Mouse (Mus musculus) urinary bladder, postnatal 4 days (tissue): ENCODE data around the gene Camkk1.

Experiments
- DNase-seq, 2 experiments: peaks; one replicate each; pipeline ENCODE4 v3.0.0; 2021 to 2022; ENCODE audit warnings: low spot score in 2 of 2

Camkk1 gene

DNA sequence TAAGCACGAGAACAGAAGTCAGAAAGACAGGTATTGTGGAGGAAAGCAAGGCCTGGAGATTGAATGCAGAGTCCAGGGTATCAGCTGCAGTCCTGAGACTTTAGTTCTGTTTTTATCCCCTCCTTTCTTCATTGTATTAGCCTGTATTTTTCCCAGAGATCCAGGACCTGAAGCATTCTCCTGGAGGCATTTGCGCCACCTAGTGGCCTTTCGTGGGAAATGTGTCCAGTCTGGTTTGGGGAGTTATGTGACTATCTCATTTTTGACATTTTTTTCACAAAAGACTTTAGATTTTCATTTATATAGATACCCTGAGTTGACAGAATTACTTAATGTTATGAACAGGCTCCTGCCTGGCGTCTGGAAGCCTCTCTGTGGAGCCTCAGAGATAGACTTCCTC is 30.5 kb downstream of the Camkk1 start:
- DNase-seq, result peak; percentile 53 to 79

DNA sequence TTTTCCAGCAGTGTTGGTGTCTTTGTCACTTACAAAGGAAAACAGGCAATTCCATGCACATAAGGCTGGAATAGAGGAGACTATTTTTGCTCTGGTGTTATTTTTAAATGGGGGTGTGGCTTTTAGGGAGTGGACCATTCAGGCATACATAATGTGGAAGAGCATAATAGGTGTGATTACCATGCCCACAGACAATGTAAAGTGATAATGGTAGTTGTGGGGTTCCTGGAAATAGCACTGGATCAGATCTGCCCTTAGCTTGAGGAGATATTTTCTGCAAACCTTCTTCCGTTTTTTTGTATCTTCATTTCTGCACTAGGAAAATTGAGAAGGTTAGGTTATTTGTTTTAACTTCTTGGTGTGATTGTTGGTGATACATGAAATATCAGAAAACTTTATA is 34.0 kb downstream of the Camkk1 start:
- no peak for DNase-seq

DNA sequence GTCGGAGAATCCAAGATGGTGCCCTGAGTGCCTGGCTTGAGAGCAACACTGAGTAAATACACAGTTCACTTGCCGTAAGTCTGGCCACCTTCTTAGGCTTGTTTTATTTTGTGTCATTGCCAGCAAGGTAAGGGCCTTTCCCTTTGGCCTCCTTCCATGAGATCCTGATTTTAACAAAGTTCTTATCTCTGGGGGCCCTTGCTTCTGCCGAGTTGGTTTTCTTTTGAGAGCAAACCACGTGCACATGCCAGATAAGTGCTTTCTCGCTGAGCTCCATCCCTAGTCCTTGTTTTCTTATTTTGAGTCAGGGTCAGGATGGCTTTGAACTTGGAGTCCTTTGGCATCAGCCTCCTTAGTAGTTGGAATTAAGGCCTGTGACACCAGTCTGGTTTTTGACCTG is 38.9 kb downstream of the Camkk1 start:
- DNase-seq, result no peak

DNA sequence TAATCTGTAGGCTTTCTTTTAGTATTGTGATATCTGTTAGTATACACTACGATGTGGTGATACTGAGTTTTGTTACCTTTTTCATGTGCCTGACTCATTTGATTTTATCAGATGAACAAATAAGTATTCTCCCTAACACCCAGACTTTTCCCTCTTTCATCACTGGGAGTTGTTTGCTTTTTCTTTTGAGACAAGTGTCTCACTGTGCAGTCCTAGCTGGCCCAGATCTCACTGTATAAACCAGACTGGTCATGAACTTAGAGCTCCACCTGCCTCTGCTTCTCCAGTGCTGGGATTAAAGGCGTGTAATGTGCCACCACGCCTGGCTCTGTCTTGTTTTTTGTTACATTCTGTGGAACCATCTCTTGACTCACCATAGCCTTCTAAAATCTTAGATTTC is 40.8 kb downstream of the Camkk1 start:
- DNase-seq, result no peak

DNA sequence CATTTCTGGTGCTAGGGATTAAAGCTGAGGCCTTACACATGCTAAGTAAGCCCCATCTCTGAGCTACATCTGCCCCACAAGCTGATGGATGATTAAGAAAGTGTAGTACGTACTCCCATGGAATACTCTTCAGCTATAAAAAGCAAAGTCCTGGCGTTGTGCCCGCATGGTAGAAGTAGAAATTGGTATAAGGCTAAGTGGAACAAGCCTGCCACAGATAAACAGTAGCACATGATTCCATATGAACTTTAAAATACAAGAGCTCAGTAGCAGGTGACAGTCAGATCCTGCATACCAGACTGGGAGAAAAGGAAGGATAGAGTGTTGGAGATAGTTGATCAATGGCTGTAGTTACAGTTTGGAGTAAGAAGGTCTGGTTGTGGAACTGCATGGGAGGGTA is 42.6 kb downstream of the Camkk1 start:
- DNase-seq, result no peak

DNA sequence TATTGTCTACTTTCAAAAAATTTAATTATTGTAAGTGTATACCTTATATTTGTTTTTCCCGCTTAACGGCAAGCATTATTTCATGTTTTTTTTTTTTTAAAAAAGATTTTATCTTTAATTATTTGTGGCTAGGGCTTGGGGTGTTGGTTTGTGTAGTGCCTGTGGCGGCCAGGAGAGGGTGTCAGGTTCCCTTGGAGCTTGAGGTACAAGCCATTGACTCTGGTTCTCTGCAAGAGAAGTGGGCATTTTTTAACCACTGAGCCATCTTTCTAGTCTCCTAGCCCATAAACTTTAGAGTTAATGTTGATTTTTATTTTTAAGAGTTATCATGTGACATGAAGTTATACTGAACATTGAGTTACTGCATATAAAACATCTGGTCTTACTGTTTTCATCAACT is 53.0 kb downstream of the Camkk1 start:
- DNase-seq, result no peak

DNA sequence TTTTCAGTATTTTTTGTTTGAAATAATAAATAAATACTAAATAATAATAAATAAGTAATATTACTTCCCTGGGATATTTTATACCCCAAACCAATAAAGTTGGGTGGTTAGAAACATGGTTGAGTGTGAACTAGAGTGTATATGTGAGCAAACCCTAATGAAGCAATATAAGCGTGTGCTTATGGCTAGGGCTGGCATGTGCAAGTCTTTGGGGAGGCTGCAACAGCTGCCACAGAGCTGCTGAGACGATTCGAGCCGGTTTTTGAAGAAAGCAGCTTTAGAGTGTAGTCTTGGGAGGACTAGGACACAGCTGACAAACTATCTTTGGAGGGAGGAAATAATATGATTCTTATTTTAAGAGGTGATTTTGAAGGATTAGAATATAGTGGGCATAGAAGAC is 57.5 kb downstream of the Camkk1 start:
- DNase-seq, result no peak

DNA sequence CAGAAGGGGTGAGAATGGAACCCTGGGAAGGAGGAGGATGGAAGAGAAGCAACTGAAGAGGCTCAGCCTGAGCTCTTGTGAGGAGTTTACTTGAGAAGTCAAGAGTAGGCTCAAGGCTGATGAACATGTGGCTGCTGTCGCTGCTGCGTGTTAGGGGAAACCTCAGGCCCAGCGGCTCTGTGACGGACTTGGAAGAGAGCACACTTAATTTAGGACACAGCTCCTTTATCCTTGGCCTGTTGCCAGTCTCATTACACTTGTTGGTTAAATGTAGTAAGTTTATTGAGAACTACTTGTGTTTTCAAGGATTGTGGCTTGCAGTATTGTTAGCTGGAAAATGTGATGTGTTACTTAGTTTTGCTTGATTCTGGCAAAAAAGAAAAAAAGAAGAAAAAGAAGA is 57.9 kb downstream of the Camkk1 start:
- DNase-seq, result no peak

DNA sequence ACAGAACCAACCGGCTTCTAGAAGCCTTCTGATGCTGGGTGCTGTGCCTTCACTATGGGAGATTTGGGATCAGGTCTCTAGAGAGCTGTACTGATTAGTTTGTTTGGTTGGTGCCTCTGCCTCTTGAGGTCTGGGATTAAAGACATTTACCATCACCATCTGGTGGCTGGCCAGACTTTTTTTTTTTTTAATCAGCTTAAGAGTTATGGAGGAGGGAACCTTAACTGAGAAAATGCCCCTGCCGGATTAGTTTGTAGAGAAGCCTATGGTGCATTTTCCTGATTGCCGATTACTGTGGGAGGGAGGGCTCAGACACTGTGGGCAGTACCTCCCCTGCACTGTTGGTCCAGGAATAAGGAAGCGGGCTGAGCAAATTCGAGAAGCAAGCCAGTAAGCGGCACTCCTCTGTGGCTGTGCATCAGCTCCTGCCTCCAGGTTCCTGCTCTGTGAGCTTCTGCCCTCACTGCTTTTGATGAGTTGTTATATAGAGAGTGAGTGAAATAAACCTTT is 58.5 kb downstream of the Camkk1 start:
- DNase-seq, result no peak

DNA sequence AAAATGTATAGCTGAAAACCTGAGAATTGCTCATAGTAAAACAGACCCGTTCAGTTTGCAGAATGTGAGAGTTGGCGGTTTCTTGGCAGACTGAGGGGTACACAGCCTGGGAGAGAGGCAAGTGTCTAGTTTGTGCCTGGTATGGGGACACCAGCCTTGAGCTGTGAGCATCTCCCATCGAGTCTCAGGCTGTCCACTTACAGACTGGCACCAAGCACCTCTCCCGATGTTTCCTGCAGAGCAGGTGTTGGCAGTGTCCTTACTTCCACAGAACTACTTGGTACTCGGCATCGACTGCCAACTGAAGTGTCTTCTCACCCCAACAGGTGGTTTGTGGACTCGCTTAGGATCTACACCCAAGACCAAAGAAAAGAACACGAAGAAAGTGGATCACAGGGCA is 59.8 kb downstream of the Camkk1 start:
- DNase-seq, result no peak

DNA sequence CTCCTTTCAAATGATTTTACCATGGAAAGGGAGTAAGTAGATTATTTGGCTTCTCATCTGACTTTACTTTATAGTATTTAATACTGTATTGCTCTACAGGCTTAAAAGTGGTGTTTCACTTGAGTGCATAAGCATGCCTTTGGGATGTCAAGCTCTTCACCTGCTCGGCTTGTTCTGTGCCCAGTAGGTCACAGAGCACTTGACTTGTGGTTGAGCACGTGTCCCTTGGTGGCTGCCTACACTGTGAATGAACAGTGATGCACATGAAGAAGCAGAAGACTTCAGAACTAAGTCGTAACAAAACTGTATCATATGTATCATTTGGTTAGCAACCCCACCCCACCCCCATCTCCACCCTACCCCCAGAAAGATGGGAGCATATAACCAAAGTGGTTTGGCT is 61.5 kb downstream of the Camkk1 start:
- no peak for DNase-seq

DNA sequence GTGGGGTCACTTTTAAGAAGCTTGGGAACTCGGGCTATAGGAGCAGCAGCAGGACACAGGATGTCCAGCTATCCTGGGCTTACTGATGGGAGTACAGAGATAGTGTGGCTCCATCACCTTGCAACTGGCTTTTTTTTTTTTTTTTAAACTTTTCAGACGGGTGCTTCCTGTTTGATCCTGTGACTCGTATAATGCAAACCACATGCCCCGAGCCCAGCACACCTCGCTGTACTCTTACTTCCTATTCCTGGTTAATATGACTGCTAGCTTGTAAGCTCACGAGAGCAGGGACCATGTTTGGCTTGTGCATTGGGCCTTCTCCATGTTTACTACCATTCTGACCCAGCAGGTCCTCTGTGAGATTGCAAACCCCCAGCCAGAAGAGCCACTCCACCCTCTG is 65.5 kb downstream of the Camkk1 start:
- DNase-seq, result no peak

DNA sequence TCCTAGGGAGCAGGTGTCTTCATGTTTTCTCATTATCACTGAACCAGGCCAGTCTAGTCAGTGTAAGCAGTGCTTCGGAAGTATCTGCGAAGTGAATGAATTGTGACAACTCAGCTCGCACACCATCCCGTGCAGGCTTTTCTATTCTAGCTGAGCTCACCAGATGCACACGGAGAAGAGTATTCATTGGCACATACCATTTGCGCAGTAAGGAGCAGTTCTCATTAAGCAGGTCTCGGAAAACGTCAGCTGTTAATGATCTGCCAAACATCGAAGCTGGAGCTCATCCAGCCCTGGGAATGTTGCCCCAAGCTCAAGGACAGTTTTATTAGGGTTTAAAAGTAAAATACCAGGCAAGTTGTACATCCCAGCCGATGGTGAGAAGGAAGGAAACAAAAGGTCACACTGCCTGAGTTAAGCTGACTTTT is 66.0 kb downstream of the Camkk1 start:
- DNase-seq, result peak in 1 of 2 experiments; percentile 57

DNA sequence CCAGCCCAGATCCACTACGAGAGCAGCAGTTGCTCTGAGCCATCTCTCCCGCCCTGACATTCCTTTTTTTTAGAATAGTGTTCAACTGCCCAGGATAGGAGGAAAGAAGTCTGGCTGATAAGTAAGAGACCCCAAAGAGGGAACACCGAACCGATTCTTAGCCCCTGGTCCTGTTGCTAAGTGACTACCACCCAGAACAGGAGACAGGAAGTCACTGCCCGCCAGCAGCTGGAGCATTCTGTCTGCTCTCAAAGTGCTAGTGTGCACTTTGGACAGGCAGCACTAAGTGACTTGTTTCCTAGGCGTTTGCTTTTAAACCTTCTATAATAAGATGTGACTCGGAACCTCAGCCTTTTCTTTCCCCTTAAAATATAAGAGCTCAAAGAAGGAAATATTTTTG is 66.6 kb downstream of the Camkk1 start:
- DNase-seq, result no peak

DNA sequence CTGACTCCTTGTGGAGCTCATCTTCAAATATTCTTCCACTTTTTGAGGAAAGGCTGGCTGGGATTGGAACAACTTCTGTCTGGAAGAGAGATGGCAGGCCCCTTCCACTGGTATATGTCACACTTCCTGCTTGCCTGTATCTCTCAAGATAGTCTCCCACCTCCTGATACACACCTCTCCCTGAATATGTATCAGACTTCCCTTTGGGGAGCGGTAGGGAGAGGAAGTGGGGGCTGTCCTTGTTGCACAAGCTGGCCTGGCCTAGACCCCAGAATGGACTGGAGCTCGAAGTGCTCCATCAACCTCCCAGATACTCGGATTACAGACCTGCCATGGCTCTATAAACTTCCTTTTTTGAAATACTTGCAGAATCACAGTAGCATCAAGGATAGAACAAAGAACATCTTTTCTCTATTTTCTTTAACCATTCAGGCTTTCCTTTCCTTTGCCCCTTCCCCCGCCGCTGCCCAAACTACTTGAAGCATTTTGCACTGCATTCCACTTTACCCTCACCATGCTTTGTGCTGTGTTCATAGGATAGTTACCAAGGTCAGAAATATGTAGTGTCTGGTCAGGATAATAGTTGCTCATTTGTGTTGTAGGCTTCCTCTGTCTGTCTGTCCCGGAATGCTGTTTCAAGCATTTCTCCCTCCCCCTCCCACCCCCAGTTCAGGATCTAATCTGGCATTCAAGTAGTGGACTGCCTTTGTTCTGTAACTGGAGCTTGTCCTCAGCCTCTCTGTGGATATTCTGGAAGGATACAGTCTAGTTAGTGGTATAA is 69.1 kb downstream of the Camkk1 start:
- DNase-seq, result no peak

DNA sequence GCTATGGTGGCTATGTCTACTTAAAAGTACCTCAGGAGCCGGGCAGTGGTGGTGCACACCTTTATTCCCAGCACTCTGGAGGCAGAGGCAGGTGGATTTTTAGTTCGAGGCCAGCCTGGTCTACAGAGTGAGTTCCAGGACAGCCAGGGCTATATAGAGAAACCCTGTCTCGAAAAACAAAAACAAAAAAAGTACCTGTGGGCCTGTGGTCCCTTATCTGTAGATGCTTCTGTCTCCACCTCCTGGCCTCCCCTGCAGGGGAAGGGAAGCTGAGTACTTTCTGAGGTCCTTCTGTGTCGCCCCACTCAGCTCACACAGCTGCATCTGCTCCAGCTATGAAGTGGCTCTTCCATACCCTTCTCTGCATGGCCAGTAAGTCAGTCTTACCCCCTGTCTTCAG is 71.5 kb downstream of the Camkk1 start, which contains the start of gene Itgae:
TSS of gene Itgae (plus strand) at position 301 of the 400 bp plus-strand sequence.
- no peak for DNase-seq

DNA sequence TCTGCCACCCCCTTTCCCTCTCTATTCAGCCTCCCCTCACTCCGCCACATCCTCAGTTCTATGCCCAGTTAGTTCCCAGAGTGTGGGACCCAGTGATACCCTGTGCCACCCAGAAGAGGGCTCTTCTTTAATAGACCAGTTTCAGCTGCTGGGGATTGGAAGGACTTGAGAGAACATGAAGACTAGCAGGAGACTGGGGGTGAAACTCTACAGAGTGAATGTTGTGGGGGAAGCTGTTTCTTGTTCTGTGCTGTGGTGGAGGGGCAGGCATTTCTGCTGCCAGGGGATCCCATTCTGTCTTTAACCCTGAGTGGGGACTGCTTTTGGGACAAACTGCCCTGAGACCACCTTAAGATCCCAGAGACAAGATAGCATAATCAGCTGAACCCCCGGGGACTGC is 72.0 kb downstream of the Camkk1 start:
- DNase-seq, result no peak
